Mouse (Mus musculus) left cerebral cortex, adult 8-10 months (tissue): Measurements from ENCODE around the gene Abhd17c. TPM values are rescaled to one million over a fixed set of nuclear protein-coding genes. Genes with fewer than 3 reads are reported as not detected.

Source experiments
- DNase-seq, 2 experiments: peaks; one replicate each; pipeline ENCODE4 v3.0.0; 2022; ENCODE audit warnings: low spot score in 2 of 2
- total RNA-seq, 4 experiments: library from RNA; stranded (reverse); gene quantifications; 2 replicates each; pipeline ENCODE4 v1.2.4; 2022

The Abhd17c gene
- total RNA-seq, 4 experiments from 2014 or later, result 31.1 to 34.7 (median 32.1) TPM

DNA sequence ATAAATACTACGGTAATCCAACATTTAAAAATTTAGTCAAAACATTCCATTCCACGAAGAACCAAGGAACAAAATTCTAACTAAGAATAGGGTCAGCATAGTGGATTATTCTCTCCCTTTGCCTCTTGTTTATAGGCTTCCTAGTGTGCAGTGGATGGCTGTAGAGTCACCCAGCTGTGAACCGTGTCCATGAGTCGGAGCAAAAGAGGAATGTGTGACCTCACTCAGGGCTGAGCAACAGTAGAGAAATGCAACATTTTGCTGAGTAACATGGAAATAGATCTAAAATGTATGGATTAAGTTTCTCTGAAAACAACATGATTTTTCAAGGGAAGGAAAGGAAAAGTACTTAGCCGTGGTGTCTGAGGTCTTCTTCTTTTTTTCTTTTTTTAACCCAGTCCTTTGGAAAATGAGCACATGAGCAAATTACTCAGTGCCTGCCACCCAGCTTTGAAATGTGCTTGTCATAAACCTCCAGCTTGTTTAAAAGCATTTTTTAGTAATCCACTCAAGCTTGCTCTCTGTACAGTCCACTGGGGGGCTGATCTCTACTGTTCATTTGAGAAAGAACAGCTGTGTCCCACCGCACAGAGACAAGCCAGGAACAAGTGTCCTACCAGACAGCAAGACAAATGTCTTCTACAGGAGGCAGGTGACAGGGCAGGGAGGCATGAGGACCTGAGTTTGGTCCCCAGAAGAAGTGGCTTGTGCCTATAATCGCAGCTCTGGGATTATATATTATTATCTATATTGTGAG, 74.3 kb downstream of the Abhd17c start:
- DNase-seq, result no peak

DNA sequence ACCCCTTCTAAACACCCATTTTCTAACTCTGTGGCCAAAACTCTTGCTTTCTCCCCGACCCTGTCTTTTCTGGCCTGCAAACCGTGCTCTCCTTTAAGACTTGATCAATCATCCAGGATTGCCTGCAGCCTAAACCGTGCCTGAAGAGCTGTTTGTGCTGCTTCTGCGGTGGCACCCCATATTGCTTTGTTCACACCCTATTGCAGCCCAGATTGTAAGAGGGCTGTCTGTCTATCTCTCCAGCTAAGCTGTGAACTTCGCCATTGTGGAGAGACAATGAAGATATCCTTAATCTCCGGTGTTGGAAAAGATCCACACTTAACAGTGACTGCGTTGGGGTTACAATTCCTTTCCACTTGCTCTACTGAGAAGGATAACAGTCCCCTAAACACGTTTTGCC, 77.4 kb downstream of the Abhd17c start:
- no peak for DNase-seq

DNA sequence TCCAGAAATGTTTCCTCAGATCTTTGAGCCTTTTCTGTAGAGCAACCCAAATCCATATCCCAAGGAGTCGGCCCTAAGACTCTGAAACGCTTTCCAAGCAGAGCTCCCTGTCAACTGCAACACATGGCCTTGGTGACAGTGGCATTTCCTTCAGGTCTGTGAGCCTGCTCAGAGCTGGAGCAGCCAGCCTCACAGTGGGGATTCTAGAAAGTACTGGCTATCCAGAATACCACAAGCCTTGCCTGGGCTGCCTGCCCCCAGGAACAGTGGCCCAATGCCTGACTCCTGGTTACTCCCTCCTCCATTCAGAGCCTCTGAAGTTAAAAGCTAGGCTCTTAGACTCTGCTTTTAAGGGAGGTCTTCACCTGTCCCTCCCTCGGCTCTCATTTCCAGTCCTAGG, 77.8 kb downstream of the Abhd17c start:
- DNase-seq, result no peak

DNA sequence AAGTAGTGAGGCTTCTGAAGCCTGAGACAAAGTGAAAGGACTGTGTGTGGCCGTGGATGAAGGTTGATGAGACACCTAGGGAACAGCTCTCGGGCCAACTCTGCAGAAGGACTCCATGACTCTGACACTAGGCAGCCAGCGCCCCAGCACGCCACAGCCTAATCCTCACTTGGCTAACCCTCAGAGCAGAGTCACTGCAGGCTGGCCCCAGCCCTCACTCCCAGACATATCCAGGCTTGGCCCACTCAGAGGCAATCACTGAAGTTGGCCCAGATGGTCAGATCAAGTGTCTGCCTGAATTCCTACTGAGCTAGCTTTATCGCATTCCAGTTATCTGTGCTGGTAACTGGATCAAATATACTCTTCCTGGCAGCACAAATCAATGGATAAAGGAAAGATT, 82.8 kb downstream of the Abhd17c start:
- DNase-seq, result no peak

DNA sequence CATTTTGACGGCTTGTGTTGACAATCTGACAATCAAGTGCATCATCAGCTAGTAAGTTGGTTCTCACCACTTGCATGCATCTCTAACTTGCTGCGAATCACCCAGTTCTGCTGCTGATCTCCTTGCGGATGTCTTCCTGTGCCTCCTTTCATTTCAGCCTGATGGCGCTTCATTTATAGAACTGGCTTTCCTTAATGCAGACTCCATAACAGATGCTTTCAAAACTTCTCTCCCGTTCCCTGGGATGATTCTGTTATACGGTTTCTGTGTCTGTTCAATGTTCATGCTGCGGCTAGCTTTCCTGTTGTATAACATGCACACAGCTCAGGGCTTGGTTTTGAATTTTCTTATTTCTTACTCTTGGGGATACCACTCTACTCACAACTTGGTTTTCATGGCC, 91.9 kb downstream of the Abhd17c start:
- no peak for DNase-seq

Other genes starting within 250 kb of the Abhd17c start
- 10 to 100 TPM; 10.5 to 12.3 (median 11.4) TPM for gene Cemip, start 65.4 kb downstream of the Abhd17c start, total RNA-seq